Comparison of ENCODE assay signal across 7 mouse cellular contexts in genomic region chr7:110768451-110769064, GRCm38 (mm10). TPM values are rescaled to one million over a fixed set of nuclear protein-coding genes. Genes with fewer than 3 reads are reported as not detected.
DNase-seq lines count a peak whose midpoint lies in the region; ATAC-seq and TF ChIP-seq lines count a peak whose summit lies in the region.

No protein-coding gene starts in this region.

- peak overlapping the region; percentile 98 for H3K4me2 ChIP-seq in intestine, embryonic 14.5 days (ENCODE audit: low read length)
- H3K4me2 ChIP-seq in limb, embryonic 14.5 days (replicated peaks; ENCODE audit: low read depth, low read length, severe bottlenecking): peak overlapping the region; percentile 98
- H3K4me2 ChIP-seq in midbrain, embryonic 13.5 days (replicated peaks): peak overlapping the region; percentile 93

- peak overlapping the region; percentile 46 for H3K9ac ChIP-seq in intestine, embryonic 14.5 days (ENCODE audit: low read length)
- H3K9ac ChIP-seq in limb, embryonic 14.5 days (ENCODE audit: low read depth, low read length, severe bottlenecking): peak overlapping the region; percentile 76
- H3K9ac ChIP-seq in midbrain, embryonic 13.5 days (replicated peaks): peak overlapping the region; percentile 76

- ATAC-seq in intestine, embryonic 14.5 days (replicated peaks; ENCODE audit: low FRiP score, low TSS enrichment, low read depth): peak; percentile 69
- ATAC-seq in limb, embryonic 14.5 days (ENCODE audit: low FRiP score, low read depth): peak; percentile 42; the same call in 1 of the 2 replicates
- ATAC-seq in midbrain, embryonic 13.5 days: peak; percentile 90

- DNase-seq in adrenal gland, postnatal 14 days: peak; percentile 69
- peak; percentile 37 to 54 for DNase-seq in gastrocnemius, postnatal 36 days
- DNase-seq in intestine, embryonic 14.5 days (ENCODE audit: low spot score): peak; percentile 70
- no peak for DNase-seq in limb, embryonic 14.5 days (ENCODE audit: low spot score)
- peak; percentile 45 to 64 for DNase-seq in spleen, postnatal 14 days (ENCODE audit: low spot score in 2 of 2)

- H3K27ac ChIP-seq in cortical plate, adult 2 months (ENCODE audit: insufficient read depth, low read length): peak overlapping the region; percentile 62
- H3K27ac ChIP-seq in intestine, embryonic 14.5 days (ENCODE audit: low read depth): no peak overlapping the region
- no peak overlapping the region for H3K27ac ChIP-seq in limb, embryonic 14.5 days (replicated peaks; ENCODE audit: low read depth, low read length)
- no peak overlapping the region for H3K27ac ChIP-seq in midbrain, embryonic 13.5 days

- peaks cover 4% of the 10 kb centered on the region; the same call in 1 of the 2 replicates for H3K27me3 ChIP-seq in intestine, embryonic 14.5 days (replicated peaks; ENCODE audit: control insufficient read depth, insufficient read depth, low read length)
- peaks cover 8% of the 10 kb centered on the region; the same call in 1 of the 2 replicates for H3K27me3 ChIP-seq in limb, embryonic 14.5 days (ENCODE audit: control insufficient read depth, insufficient read depth, low read length)
- peaks cover 25% of the 10 kb centered on the region for H3K27me3 ChIP-seq in midbrain, embryonic 13.5 days

- 0 out of 2 replicates have a peak, but pooled peaks have one; percentile 4 for TF ChIP-seq POLR2A in cortical plate, adult 2 months (IDR thresholded peaks at IDR 0.05; ENCODE audit: extremely low read depth, insufficient read depth, low read length)
- no peak for TF ChIP-seq POLR2A in limb, embryonic 14.5 days (IDR thresholded peaks at IDR 0.05; ENCODE audit: borderline replicate concordance, extremely low read depth, insufficient read depth, insufficient read length)

- no peaks in the 10 kb centered on the region for H3K36me3 ChIP-seq in intestine, embryonic 14.5 days (ENCODE audit: control insufficient read depth, insufficient read depth, low read length)
- H3K36me3 ChIP-seq in limb, embryonic 14.5 days (ENCODE audit: control insufficient read depth, insufficient read depth, low read length): no peaks in the 10 kb centered on the region
- H3K36me3 ChIP-seq in midbrain, embryonic 13.5 days: no peaks in the 10 kb centered on the region

- H3K4me3 ChIP-seq in cortical plate, adult 2 months (ENCODE audit: insufficient read depth, low read length): peak overlapping the region; percentile 49
- H3K4me3 ChIP-seq in intestine, embryonic 14.5 days (ENCODE audit: low read depth, low read length): peak overlapping the region; percentile 45
- H3K4me3 ChIP-seq in limb, embryonic 14.5 days (replicated peaks; ENCODE audit: low read length): peak overlapping the region; percentile 53
- H3K4me3 ChIP-seq in midbrain, embryonic 13.5 days (replicated peaks): peak overlapping the region; percentile 56

- intact Hi-C loops in gastrocnemius, postnatal 36 days (cut with DNase I): no loop called here

- WGBS in intestine, embryonic 14.5 days: 1% methylated on average over 61 of the region's 61 CpGs
- 2% methylated on average over 34 of the region's 61 CpGs for WGBS in limb, embryonic 14.5 days
- under 1% methylated on average over 57 of the region's 61 CpGs for WGBS in midbrain, embryonic 13.5 days

- H3K9me3 ChIP-seq in intestine, embryonic 14.5 days (ENCODE audit: control insufficient read depth, low read length): no peaks in the 10 kb centered on the region
- H3K9me3 ChIP-seq in limb, embryonic 14.5 days (ENCODE audit: control insufficient read depth, low read length): no peaks in the 10 kb centered on the region
- H3K9me3 ChIP-seq in midbrain, embryonic 13.5 days: no peaks in the 10 kb centered on the region

- peaks cover 6% of the 10 kb centered on the region for H3K4me1 ChIP-seq in cortical plate, adult 2 months (ENCODE audit: control insufficient read depth, insufficient read depth, low read length)
- peaks cover 10% of the 10 kb centered on the region; the same call in 1 of the 2 replicates for H3K4me1 ChIP-seq in intestine, embryonic 14.5 days (replicated peaks; ENCODE audit: control insufficient read depth, insufficient read depth, low read length)
- H3K4me1 ChIP-seq in limb, embryonic 14.5 days (ENCODE audit: control insufficient read depth, insufficient read depth, low read length): peaks cover 10% of the 10 kb centered on the region
- H3K4me1 ChIP-seq in midbrain, embryonic 13.5 days (replicated peaks): peaks cover 16% of the 10 kb centered on the region; the same call in 1 of the 2 replicates

- TF ChIP-seq CTCF in cortical plate, adult 2 months (IDR thresholded peaks at IDR 0.05; ENCODE audit: extremely low read depth, insufficient read depth, low read length): no peak

RNA-seq across cellular contexts. Expression of gene Ampd3, which starts 0.6 kb away (rescaled TPM):
- 22.9 and 32.8 TPM in 2 replicates for total RNA-seq in adrenal gland, postnatal 14 days (2021)
- polyA plus RNA-seq in cortical plate, adult 2 months (2012; rRNA removed): 21.8 and 22.0 TPM in 2 replicates
- 1 to 10 TPM; 6.0 to 9.8 TPM for total RNA-seq in gastrocnemius, postnatal 36 days (2021)
- polyA plus RNA-seq in intestine, embryonic 14.5 days (2014; fragmentation: Nextera tagmentation; extraction: Ambion mirVana): 1.3 and 1.9 TPM in 2 replicates
- polyA plus RNA-seq in limb, embryonic 14.5 days (2012; rRNA removed): 6.6 and 7.0 TPM in 2 replicates
- polyA plus RNA-seq in limb, embryonic 14.5 days (2014; fragmentation: Nextera tagmentation; extraction: Ambion mirVana): 6.9 and 7.1 TPM in 2 replicates
- polyA plus RNA-seq in midbrain, embryonic 13.5 days (2015; fragmentation: Nextera tagmentation; extraction: Ambion mirVana): 2.9 and 3.7 TPM in 2 replicates
